Mouse (Mus musculus) limb, embryonic 10.5 days (tissue): ENCODE measurements at regions not wholly inside any gene's neighbourhood (a gene's known extent, or its start where the extent isn't known, plus 50 kb on each side); places are given as distances from the start of the nearest gene placed in this dataset.

Source experiments
- DNase-seq: peaks from one replicate; pipeline ENCODE4 v3.0.0-alpha.2; 2017; ENCODE audit warnings: low spot score
- H3K27ac ChIP-seq: fragments of 300-500 bp; sonication (generic); 2 replicates; pipeline ENCODE4 v1.5.1; 2016; ENCODE audit warnings: mild to moderate bottlenecking
- H3K27me3 ChIP-seq: fragments of 300-500 bp; sonication (generic); 2 replicates; pipeline ENCODE4 v1.6.1; 2016; ENCODE audit warnings: low read depth, mild to moderate bottlenecking; ENCODE audit not compliant: poor library complexity, severe bottlenecking
- H3K36me3 ChIP-seq: fragments of 300-500 bp; sonication (generic); 2 replicates; pipeline ENCODE4 v1.6.1; 2016; ENCODE audit warnings: mild to moderate bottlenecking, moderate library complexity
- H3K4me1 ChIP-seq: fragments of 300-500 bp; sonication (generic); 2 replicates; pipeline ENCODE4 v1.6.1; 2016
- H3K4me3 ChIP-seq: fragments of 300-500 bp; sonication (generic); 2 replicates; pipeline ENCODE4 v1.5.1; 2016; ENCODE audit warnings: mild to moderate bottlenecking, moderate library complexity
- H3K9me3 ChIP-seq: fragments of 300-500 bp; sonication (generic); replicated peaks from 2 replicates; pipeline ENCODE4 v1.6.1; 2016; ENCODE audit warnings: mild to moderate bottlenecking
- WGBS: fragments of 180-500 bp; shearing (Covaris S2); methylation state at CpG from one replicate; pipeline ENCODE4 v1.1.7; 2016; 5-methylcytosine and 5-hydroxymethylcytosine counted together

GRCm38 (mm10) chr11:6763001-6763400, 74.5 kb downstream of the Gm11983 start:
- DNase-seq, result no peak
- no peaks in the 10 kb centered on the region for H3K27me3 ChIP-seq
- H3K27ac ChIP-seq, result no peak overlapping the region
- no peaks in the 10 kb centered on the region for H3K4me1 ChIP-seq
- no peaks in the 10 kb centered on the region for H3K9me3 ChIP-seq
- 80% methylated on average over 4 of the region's 4 CpGs for WGBS
- H3K36me3 ChIP-seq, result no peaks in the 10 kb centered on the region
- H3K4me3 ChIP-seq, result no peak overlapping the region

- H3K4me3 ChIP-seq, result no peak overlapping the region
- H3K9me3 ChIP-seq, result no peaks in the 10 kb centered on the region
- no peaks in the 10 kb centered on the region for H3K27me3 ChIP-seq
- WGBS, result 92% methylated on average over 11 of the region's 11 CpGs
- DNase-seq, result no peak
- no peak overlapping the region for H3K27ac ChIP-seq
- H3K36me3 ChIP-seq, result no peaks in the 10 kb centered on the region
- no peaks in the 10 kb centered on the region for H3K4me1 ChIP-seq
These were observed 75.4 kb downstream of the Gm11983 start for GRCm38 (mm10) chr11:6761876-6762628.

GRCm38 (mm10) chr11:6759578-6759977, 77.9 kb downstream of the Gm11983 start:
- Histone ChIP-seq H3K4me1 (no peaks in the 10 kb centered on the region), H3K36me3 (no peaks in the 10 kb centered on the region), H3K27me3 (no peaks in the 10 kb centered on the region), H3K27ac (no peak overlapping the region), H3K4me3 (no peak overlapping the region), H3K9me3 (no peaks in the 10 kb centered on the region)
- WGBS, result 90% methylated on average over 4 of the region's 4 CpGs
- DNase-seq, result no peak

GRCm38 (mm10) chr11:6739439-6739838, 81.1 kb downstream of the Ramp3 start:
- no peak for DNase-seq

GRCm38 (mm10) chr11:6738581-6738980, 80.3 kb downstream of the Ramp3 start:
- H3K9me3 ChIP-seq, result no peaks in the 10 kb centered on the region
- H3K4me1 ChIP-seq, result no peaks in the 10 kb centered on the region
- no peak for DNase-seq
- H3K27ac ChIP-seq, result no peak overlapping the region
- 91% methylated on average over 3 of the region's 3 CpGs for WGBS
- H3K36me3 ChIP-seq, result no peaks in the 10 kb centered on the region
- no peaks in the 10 kb centered on the region for H3K27me3 ChIP-seq
- H3K4me3 ChIP-seq, result no peak overlapping the region

More at GRCm38 (mm10) chr11:6739439-6739838, 81.1 kb downstream of the Ramp3 start:
- no peaks in the 10 kb centered on the region for H3K36me3 ChIP-seq
- H3K4me3 ChIP-seq, result no peak overlapping the region
- no peak overlapping the region for H3K27ac ChIP-seq
- H3K4me1 ChIP-seq, result no peaks in the 10 kb centered on the region
- H3K9me3 ChIP-seq, result no peaks in the 10 kb centered on the region
- 92% methylated on average over 5 of the region's 5 CpGs for WGBS
- H3K27me3 ChIP-seq, result no peaks in the 10 kb centered on the region

GRCm38 (mm10) chr11:6738163-6738562, 79.8 kb downstream of the Ramp3 start:
- no peaks in the 10 kb centered on the region for H3K4me1 ChIP-seq
- no peaks in the 10 kb centered on the region for H3K27me3 ChIP-seq
- no peak for DNase-seq
- no peak overlapping the region for H3K27ac ChIP-seq
- H3K4me3 ChIP-seq, result no peak overlapping the region
- WGBS, result 92% methylated on average over 3 of the region's 3 CpGs
- H3K9me3 ChIP-seq, result no peaks in the 10 kb centered on the region
- H3K36me3 ChIP-seq, result no peaks in the 10 kb centered on the region

- H3K27ac ChIP-seq, result no peak overlapping the region
- DNase-seq, result no peak
- no peaks in the 10 kb centered on the region for H3K27me3 ChIP-seq
- no peaks in the 10 kb centered on the region for H3K4me1 ChIP-seq
- 94% methylated on average over 7 of the region's 7 CpGs for WGBS
- no peak overlapping the region for H3K4me3 ChIP-seq
- no peaks in the 10 kb centered on the region for H3K9me3 ChIP-seq
- H3K36me3 ChIP-seq, result no peaks in the 10 kb centered on the region
These were observed 76.6 kb downstream of the Ramp3 start for GRCm38 (mm10) chr11:6734746-6735430.

- no peaks in the 10 kb centered on the region for H3K36me3 ChIP-seq
- H3K27ac ChIP-seq, result no peak overlapping the region
- H3K4me3 ChIP-seq, result no peak overlapping the region
- DNase-seq, result no peak
- 86% methylated on average over 5 of the region's 5 CpGs for WGBS
- no peaks in the 10 kb centered on the region for H3K4me1 ChIP-seq
- no peaks in the 10 kb centered on the region for H3K9me3 ChIP-seq
- H3K27me3 ChIP-seq, result no peaks in the 10 kb centered on the region
These were observed 73.2 kb downstream of the Ramp3 start for GRCm38 (mm10) chr11:6731505-6731904.
